Mouse (Mus musculus): Measurements from ENCODE around the gene Prkag3.

GRCm38 (mm10) chr1:74763081-74763480 is 14.1 kb upstream of the Prkag3 start:
- no peak for TF ChIP-seq MAX (IDR thresholded peaks at IDR 0.05; ENCODE audit: low read depth)
- no peak for TF ChIP-seq POLR2A (IDR thresholded peaks at IDR 0.05; ENCODE audit: insufficient read length, low read depth)
- no peak for TF ChIP-seq POLR2AphosphoS2 (IDR thresholded peaks at IDR 0.05; ENCODE audit: insufficient read length, low read depth)
- no peak for TF ChIP-seq TCF12 (IDR thresholded peaks at IDR 0.05; ENCODE audit: insufficient read depth, poor library complexity, severe bottlenecking)
- no peak for TF ChIP-seq USF1 (IDR thresholded peaks at IDR 0.05; ENCODE audit: low read depth)
- no peak for TF ChIP-seq TCF3 (IDR thresholded peaks at IDR 0.05; ENCODE audit: insufficient read length, low read depth)
- no peak for TF ChIP-seq MYOG (IDR thresholded peaks at IDR 0.05; ENCODE audit: control insufficient read depth in 1 of 3, insufficient read depth in 1 of 3, insufficient read length in 2 of 3, low read depth in 2 of 3)
- TF ChIP-seq SRF (IDR thresholded peaks at IDR 0.05; ENCODE audit: control insufficient read depth, insufficient read length, low read depth), result no peak
- TF ChIP-seq REST (IDR thresholded peaks at IDR 0.05; ENCODE audit: insufficient read depth, insufficient read length), result no peak
- no peak for TF ChIP-seq CEBPB (IDR thresholded peaks at IDR 0.05; ENCODE audit: insufficient read depth, poor library complexity, severe bottlenecking)
- TF ChIP-seq E2F4 (IDR thresholded peaks at IDR 0.05; ENCODE audit: insufficient read depth), result no peak
